Mouse (Mus musculus) liver, adult 2 months (tissue): ENCODE data around the gene Nkiras1. TPM values are rescaled to one million over a fixed set of nuclear protein-coding genes. Genes with fewer than 3 reads are reported as not detected.
"Not testable (repeated sequence)": the region's sequence is repeated elsewhere in the genome, so short reads cannot be mapped to it uniquely, and the experiment has no call there.

Source experiments
- DNase-seq: peaks from one replicate; pipeline ENCODE4 v3.0.0-alpha.2; 2011; ENCODE audit warnings: low read depth, low spot score; ENCODE audit errors: extremely low read depth
- H3K27ac ChIP-seq: fragments of 200-500 bp; replicated peaks from 2 replicates; pipeline ENCODE4 v1.5.1; 2012; ENCODE audit warnings: low read depth, mild to moderate bottlenecking, control low read depth, inconsistent platforms, low read length; ENCODE audit not compliant: insufficient read depth
- H3K27me3 ChIP-seq: fragments of 200-500 bp; 2 replicates; pipeline ENCODE4 v1.6.1; 2012; ENCODE audit warnings: mild to moderate bottlenecking, moderate library complexity, low read length, inconsistent platforms; ENCODE audit not compliant: control insufficient read depth, insufficient read depth
- H3K36me3 ChIP-seq: fragments of 200-500 bp; 2 replicates; pipeline ENCODE4 v1.6.1; 2012; ENCODE audit warnings: low read length, inconsistent platforms; ENCODE audit not compliant: control insufficient read depth, insufficient read depth
- H3K4me1 ChIP-seq: fragments of 200-500 bp; 2 replicates; pipeline ENCODE4 v1.6.1; 2011; ENCODE audit warnings: low read length; ENCODE audit not compliant: control insufficient read depth, insufficient read depth
- H3K4me3 ChIP-seq: fragments of 200-500 bp; 2 replicates; pipeline ENCODE4 v1.5.1; 2011; ENCODE audit warnings: low read depth, mild to moderate bottlenecking, control low read depth, low read length, moderate library complexity; ENCODE audit not compliant: insufficient read depth
- H3K79me2 ChIP-seq: fragments of 200-500 bp; 2 replicates; pipeline ENCODE4 v1.6.1; 2012; ENCODE audit warnings: inconsistent platforms, mild to moderate bottlenecking, low read length, moderate library complexity; ENCODE audit not compliant: control insufficient read depth, insufficient read depth
- H3K9ac ChIP-seq: fragments of 200-500 bp; 2 replicates; pipeline ENCODE4 v1.6.1; 2012; ENCODE audit warnings: low read depth, mild to moderate bottlenecking, control low read depth, inconsistent platforms, low read length
- CTCF ChIP-seq: fragments of 200-500 bp; IDR thresholded peaks from 2 replicates; pipeline ENCODE4 v1.5.1; 2011; ENCODE audit warnings: low read depth, low read length, control low read depth
- POLR2A ChIP-seq: fragments of 200-500 bp; IDR thresholded peaks from 2 replicates; pipeline ENCODE4 v1.6.1; 2011; ENCODE audit warnings: low read length, control low read depth; ENCODE audit not compliant: insufficient read depth; ENCODE audit errors: extremely low read depth
- WGBS: fragments of 180-500 bp; shearing (Covaris S2); methylation state at CpG from one replicate; pipeline ENCODE4 v1.1.7; 2018; 5-methylcytosine and 5-hydroxymethylcytosine counted together
- polyA plus RNA-seq: library from polyadenylated mRNA; depleted of rRNA; stranded (reverse); fragments of >200 nt; gene quantifications from 2 replicates; pipeline ENCODE4 v1.2.3, GENCODE M21; 2012
- total RNA-seq: library from RNA; depleted of rRNA; stranded (reverse); fragments of >200 nt; gene quantifications from 2 replicates; pipeline ENCODE4 v1.2.3, GENCODE M21; 2014

The Nkiras1 gene
- total and polyA plus RNA-seq, 2 experiments = 6.4 to 16.8 TPM

- DNase-seq = no peak
- H3K36me3 ChIP-seq = peaks cover 11% of the 10 kb centered on the region
Observed at GRCm38 (mm10) chr14:18263427-18263826, 7.5 kb upstream of the Nkiras1 start.

GRCm38 (mm10) chr14:18269947-18270528, 898 bp upstream of the Nkiras1 start:
- not testable (repeated sequence) for H3K27me3 ChIP-seq, DNase-seq, H3K4me1 ChIP-seq, H3K79me2 ChIP-seq
- Histone ChIP-seq H3K36me3 (peaks cover 16% of the 10 kb centered on the region), H3K9ac (peak overlapping the region; percentile 89), H3K27ac (peak overlapping the region; percentile 36), H3K4me3 (peak overlapping the region; percentile 90)
- WGBS = under 1% methylated on average over 24 of the region's 24 CpGs

More at GRCm38 (mm10) chr14:18263427-18263826, 7.5 kb upstream of the Nkiras1 start:
- WGBS = 35% methylated on average over 4 of the region's 4 CpGs
- H3K4me1 ChIP-seq = no peaks in the 10 kb centered on the region
- H3K27ac ChIP-seq = no peak overlapping the region
- H3K9ac ChIP-seq = no peak overlapping the region
- no peaks in the 10 kb centered on the region for H3K79me2 ChIP-seq
- no peaks in the 10 kb centered on the region for H3K27me3 ChIP-seq
- H3K4me3 ChIP-seq = no peak overlapping the region
- TF ChIP-seq POLR2A (no peak), CTCF (no peak)

DNA sequence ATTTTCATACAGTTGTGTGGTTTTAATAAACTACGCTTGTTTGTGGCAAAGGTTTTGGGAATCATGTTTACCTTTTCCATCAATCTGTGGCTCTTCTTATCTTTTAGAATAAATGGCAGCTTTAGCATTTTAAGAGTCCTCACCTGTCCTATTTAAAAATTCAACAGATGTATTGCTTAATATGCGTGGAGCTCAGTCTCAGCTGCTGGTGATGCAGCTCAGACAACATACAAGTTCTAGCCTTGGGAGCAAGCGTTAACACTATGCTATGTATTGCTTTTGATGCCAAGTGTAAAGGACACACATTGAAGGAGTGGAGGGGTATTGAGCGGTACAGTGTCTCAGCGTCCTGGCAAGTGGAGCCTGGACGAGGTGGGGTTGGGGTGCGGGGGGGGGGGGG, 730 bp downstream of the Nkiras1 start:
- Histone ChIP-seq H3K27me3 (no peaks in the 10 kb centered on the region), H3K4me1 (peaks cover 6% of the 10 kb centered on the region), H3K79me2 (peaks cover 11% of the 10 kb centered on the region), H3K9ac (peak overlapping the region; percentile 71), H3K27ac (peak overlapping the region; percentile 55; the same call in 1 of the 2 replicates), H3K36me3 (peaks cover 21% of the 10 kb centered on the region), H3K4me3 (peak overlapping the region; percentile 79)
- peak; percentile 56 for DNase-seq
- TF ChIP-seq CTCF = no peak
- no peak for TF ChIP-seq POLR2A
- 5% methylated on average over 7 of the region's 7 CpGs for WGBS

- no peak for TF ChIP-seq POLR2A
- no peak for TF ChIP-seq CTCF
- Histone ChIP-seq H3K27ac (no peak overlapping the region), H3K27me3 (no peaks in the 10 kb centered on the region), H3K9ac (no peak overlapping the region), H3K79me2 (peaks cover 11% of the 10 kb centered on the region), H3K4me1 (peaks cover 6% of the 10 kb centered on the region), H3K36me3 (peaks cover 27% of the 10 kb centered on the region), H3K4me3 (no peak overlapping the region)
- no peak for DNase-seq
- WGBS = 70% methylated on average over 1 of the region's 1 CpGs
Observed at GRCm38 (mm10) chr14:18274526-18274925, 3.6 kb downstream of the Nkiras1 start.

- DNase-seq = no peak
- H3K4me1 ChIP-seq = no peaks in the 10 kb centered on the region
- H3K27me3 ChIP-seq = no peaks in the 10 kb centered on the region
- no peak overlapping the region for H3K4me3 ChIP-seq
- no peak overlapping the region for H3K27ac ChIP-seq
- H3K36me3 ChIP-seq = peaks cover 51% of the 10 kb centered on the region
- no peak overlapping the region for H3K9ac ChIP-seq
- peaks cover 3% of the 10 kb centered on the region; the same call in 1 of the 2 replicates for H3K79me2 ChIP-seq
- TF ChIP-seq CTCF (no peak), POLR2A (no peak)
- WGBS = 93% methylated on average over 5 of the region's 5 CpGs
Observed at GRCm38 (mm10) chr14:18280375-18280774, 9.4 kb downstream of the Nkiras1 start.

- 63% methylated on average over 2 of the region's 2 CpGs for WGBS
- Histone ChIP-seq H3K27me3 (no peaks in the 10 kb centered on the region), H3K9ac (no peak overlapping the region), H3K27ac (no peak overlapping the region), H3K4me3 (no peak overlapping the region), H3K79me2 (peaks cover 7% of the 10 kb centered on the region; the same call in 1 of the 2 replicates), H3K36me3 (peaks cover 30% of the 10 kb centered on the region), H3K4me1 (no peaks in the 10 kb centered on the region; the same call in 1 of the 2 replicates)
- peak; percentile 53 for TF ChIP-seq CTCF
- TF ChIP-seq POLR2A = no peak
- peak; percentile 31 for DNase-seq
Observed at GRCm38 (mm10) chr14:18284581-18284980, 13.6 kb downstream of the Nkiras1 start.
